Mouse (Mus musculus) spleen, adult 18-20 months (tissue): ENCODE results near the gene Gm9117.
"Not testable (repeated sequence)": the region's sequence is repeated elsewhere in the genome, so short reads cannot be mapped to it uniquely, and the experiment has no call there.

ENCODE experiments used
- DNase-seq, 2 experiments: peaks; one replicate each; pipeline ENCODE4 v3.0.0; 2022; ENCODE audit warnings: mixed read lengths in 2 of 2

The Gm9117 gene

GRCm38 (mm10) chr3:93943443-93943842 lies at the start of gene Gm9117:
Gm9117 (minus strand) TSS chr3:93943543.
- not testable (repeated sequence) for DNase-seq

- DNase-seq: not testable (repeated sequence)
Measured at GRCm38 (mm10) chr3:93968938-93969337, 25.6 kb upstream of the Gm9117 start.

- not testable (repeated sequence) for DNase-seq
Measured at GRCm38 (mm10) chr3:93961214-93961613, 17.9 kb upstream of the Gm9117 start, which contains the start of gene Tdpoz5. Tdpoz5 (minus strand) TSS chr3:93961314.

GRCm38 (mm10) chr3:93938386-93938785 lies 5.0 kb downstream of the Gm9117 start:
- not testable (repeated sequence) for DNase-seq
